Mouse (Mus musculus): ENCODE data around the gene Pak4. TPM values are rescaled to one million over a fixed set of nuclear protein-coding genes. Genes with fewer than 3 reads are reported as not detected.
A peak's percentile ranks its signal among the peaks of the same experiment; 100 is the strongest.
"Not testable (repeated sequence)": the region's sequence is repeated elsewhere in the genome, so short reads cannot be mapped to it uniquely, and the experiment has no call there.

The Pak4 gene
- polyA plus RNA-seq, 1 experiment, result 13.6 TPM

DNA sequence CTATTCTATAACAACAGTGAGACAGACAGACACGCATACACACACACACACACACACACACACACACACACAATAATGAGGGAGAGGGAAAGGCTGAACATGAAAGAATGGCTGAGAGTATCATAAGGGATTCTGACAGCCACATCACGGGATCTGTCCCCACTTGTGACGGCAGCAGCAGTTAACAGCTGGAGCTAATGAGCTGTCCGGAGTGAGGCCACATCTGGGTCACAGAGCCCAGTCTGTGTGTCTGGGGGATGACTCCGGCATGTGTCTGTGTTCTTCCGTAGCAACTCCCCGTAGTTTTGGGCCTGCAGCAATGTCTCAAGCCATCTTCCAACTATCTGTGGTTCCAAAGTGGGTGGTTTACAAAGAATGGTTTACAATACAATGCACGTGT lies 66.0 kb downstream of the Pak4 start:
- TF ChIP-seq CTCF (IDR thresholded peaks at IDR 0.05; ENCODE audit: control insufficient read depth, insufficient read depth, low read length), result no peak
- TF ChIP-seq POLR2A (IDR thresholded peaks at IDR 0.05; ENCODE audit: borderline replicate concordance, control insufficient read depth, low read depth, low read length), result no peak
- H3K4me3 ChIP-seq (replicated peaks; ENCODE audit: control insufficient read depth, low read depth, low read length), result no peak overlapping the region
- H3K27ac ChIP-seq (ENCODE audit: control insufficient read depth, insufficient read depth, low read depth, low read length, poor library complexity), result no peak overlapping the region
- no peaks in the 10 kb centered on the region; the same call in 1 of the 2 replicates for H3K4me1 ChIP-seq (ENCODE audit: control insufficient read depth, insufficient read depth, low read length)
- 81% methylated on average over 8 of the region's 8 CpGs for WGBS

DNA sequence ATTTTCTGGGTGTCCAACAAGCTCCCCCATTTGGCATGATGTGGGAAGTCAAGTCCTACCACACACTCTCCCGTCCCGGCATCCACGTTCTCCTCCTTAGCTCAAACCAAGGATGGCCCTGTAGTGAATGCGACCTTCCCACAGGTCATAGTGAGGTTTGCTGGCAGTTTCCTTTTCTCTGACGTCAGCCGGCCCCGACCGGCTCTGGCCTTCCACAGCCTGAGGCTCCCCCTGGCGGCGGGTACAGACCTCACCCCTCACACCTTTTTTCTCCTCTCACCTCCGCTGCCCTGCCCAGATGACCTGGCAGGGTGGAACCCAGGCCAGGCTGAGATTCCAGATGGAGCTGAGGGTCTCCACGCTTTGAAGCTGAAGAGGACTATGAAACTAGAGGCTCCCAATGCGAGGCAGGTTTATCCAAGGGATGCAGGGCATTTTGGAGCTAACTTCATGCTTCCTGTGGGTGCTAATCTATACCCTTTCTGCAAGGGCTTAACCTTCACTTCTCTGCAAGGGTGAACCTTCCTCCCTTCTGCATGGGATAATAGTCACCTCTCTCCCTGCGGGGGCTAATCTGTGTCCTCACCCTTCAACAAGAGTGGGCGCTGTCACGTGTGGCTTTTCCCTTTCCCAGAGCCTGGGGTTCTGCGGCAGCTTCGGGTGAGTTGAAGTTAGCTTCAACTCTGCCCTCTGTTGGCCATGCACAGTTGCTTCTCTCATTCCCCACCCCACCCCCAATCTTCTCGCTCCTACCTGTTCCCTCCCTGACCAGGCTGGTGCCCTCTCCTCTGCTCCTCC lies 69.9 kb downstream of the Pak4 start:
- no peak overlapping the region for H3K27ac ChIP-seq (ENCODE audit: control insufficient read depth, insufficient read depth, low read depth, low read length, poor library complexity)
- H3K4me3 ChIP-seq (replicated peaks; ENCODE audit: control insufficient read depth, low read depth, low read length), result no peak overlapping the region
- TF ChIP-seq POLR2A (IDR thresholded peaks at IDR 0.05; ENCODE audit: borderline replicate concordance, control insufficient read depth, low read depth, low read length), result no peak
- peak; percentile 86 for TF ChIP-seq CTCF (IDR thresholded peaks at IDR 0.05; ENCODE audit: control insufficient read depth, insufficient read depth, low read length)
- 1% methylated on average over 19 of the region's 19 CpGs for WGBS
- H3K4me1 ChIP-seq (ENCODE audit: control insufficient read depth, insufficient read depth, low read length), result no peaks in the 10 kb centered on the region; the same call in 1 of the 2 replicates

- not testable (repeated sequence) for H3K4me1 ChIP-seq (ENCODE audit: control insufficient read depth, insufficient read depth, low read length); H3K27ac ChIP-seq (ENCODE audit: control insufficient read depth, insufficient read depth, low read depth, low read length, poor library complexity); H3K4me3 ChIP-seq (replicated peaks; ENCODE audit: control insufficient read depth, low read depth, low read length)
- 82% methylated on average over 5 of the region's 6 CpGs for WGBS
Measured at GRCm38 (mm10) chr7:28522536-28522935, 75.4 kb downstream of the Pak4 start, which contains the start of gene Ifnl3. Gene Ifnl3 (plus strand): TSS chr7:28522836.

DNA sequence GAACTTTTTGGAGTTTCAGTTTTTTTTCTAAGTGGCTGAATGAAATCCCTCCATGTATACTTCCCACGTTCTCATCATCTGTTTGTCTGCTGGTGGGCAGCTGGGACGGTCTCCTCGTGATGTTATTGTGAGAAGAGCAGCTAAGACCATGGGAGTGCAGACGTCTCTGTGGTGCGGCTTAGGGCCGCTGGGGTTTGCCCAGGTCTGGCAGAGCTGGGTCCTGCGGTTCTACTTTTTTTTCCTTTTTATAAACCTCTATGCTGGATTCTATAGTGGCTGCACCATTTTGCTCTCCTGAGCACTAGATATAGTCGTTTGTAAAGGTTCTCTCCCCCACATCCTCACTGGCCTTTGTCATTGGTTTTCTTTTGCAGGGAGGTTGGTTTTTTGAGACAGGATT lies 86.5 kb downstream of the Pak4 start:
- no peak for TF ChIP-seq CTCF (IDR thresholded peaks at IDR 0.05; ENCODE audit: control insufficient read depth, insufficient read depth, low read length)
- TF ChIP-seq POLR2A (IDR thresholded peaks at IDR 0.05; ENCODE audit: borderline replicate concordance, control insufficient read depth, low read depth, low read length), result no peak
- Histone ChIP-seq H3K4me1 (ENCODE audit: control insufficient read depth, insufficient read depth, low read length) (no peaks in the 10 kb centered on the region), H3K27ac (ENCODE audit: control insufficient read depth, insufficient read depth, low read depth, low read length, poor library complexity) (no peak overlapping the region), H3K4me3 (replicated peaks; ENCODE audit: control insufficient read depth, low read depth, low read length) (no peak overlapping the region)
- 66% methylated on average over 8 of the region's 8 CpGs for WGBS

DNA sequence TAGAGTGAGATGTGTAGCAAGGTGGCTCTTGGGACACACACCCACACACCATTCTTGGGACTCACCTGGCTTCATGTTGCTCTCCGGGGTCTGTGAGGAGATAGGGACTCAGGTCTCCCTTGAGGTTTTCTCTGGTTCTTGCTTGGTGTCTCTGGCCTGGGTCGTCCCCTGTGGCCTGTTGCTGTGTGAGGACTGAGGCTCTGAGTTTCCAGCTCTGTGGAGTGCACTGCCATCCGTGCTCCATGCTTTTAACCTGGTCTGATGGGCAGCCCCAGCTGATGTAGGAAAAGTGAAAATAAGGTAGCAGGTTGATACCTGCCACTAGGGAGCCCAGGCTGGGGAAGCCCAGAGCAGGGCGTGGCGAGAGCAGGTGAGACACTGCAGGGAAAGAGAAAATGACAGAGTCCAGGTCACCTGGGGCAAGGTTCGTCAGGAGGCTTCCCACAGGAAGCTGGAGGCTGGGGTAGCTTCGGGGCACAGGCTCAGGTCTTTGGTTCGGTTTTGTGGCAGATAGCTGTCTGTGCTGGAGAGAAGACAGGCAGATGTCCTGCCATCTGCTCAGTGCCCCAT lies 87.5 kb downstream of the Pak4 start, which contains the start of gene Ifnl2:
Gene Ifnl2, minus strand, starts transcription at position 51 of the 570 bp plus-strand sequence.
- WGBS, result 49% methylated on average over 8 of the region's 8 CpGs
- H3K4me3 ChIP-seq (replicated peaks; ENCODE audit: control insufficient read depth, low read depth, low read length); H3K4me1 ChIP-seq (ENCODE audit: control insufficient read depth, insufficient read depth, low read length); H3K27ac ChIP-seq (ENCODE audit: control insufficient read depth, insufficient read depth, low read depth, low read length, poor library complexity): not testable (repeated sequence)

DNA sequence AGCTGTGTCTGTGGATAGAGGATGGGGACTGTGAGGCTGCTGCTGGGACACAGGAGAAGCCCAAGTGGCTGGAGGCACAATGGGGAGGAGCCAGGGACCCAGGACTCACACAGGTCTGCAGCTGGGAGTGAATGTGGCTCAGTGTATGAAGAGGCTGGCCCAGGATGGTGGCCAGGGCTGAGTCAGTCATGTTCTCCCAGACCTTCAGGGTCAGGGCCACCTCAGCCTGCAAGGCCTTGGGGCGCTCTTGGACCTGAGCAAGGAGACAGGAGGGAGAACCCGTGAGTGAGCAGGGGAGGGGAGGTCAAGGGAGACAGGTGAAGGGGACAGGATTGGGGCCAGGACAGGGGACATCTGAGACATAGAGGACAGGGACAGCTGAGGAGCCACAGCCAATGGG lies 88.9 kb downstream of the Pak4 start:
- H3K4me1 ChIP-seq (ENCODE audit: control insufficient read depth, insufficient read depth, low read length); H3K27ac ChIP-seq (ENCODE audit: control insufficient read depth, insufficient read depth, low read depth, low read length, poor library complexity); H3K4me3 ChIP-seq (replicated peaks; ENCODE audit: control insufficient read depth, low read depth, low read length): not testable (repeated sequence)
- WGBS, result 65% methylated on average over 2 of the region's 2 CpGs

Other genes with a start within 250 kb of the Pak4 start
- 838 and 1,358 TPM in 2 replicates for gene Rps16, start 247.5 kb downstream of the Pak4 start, polyA plus RNA-seq (2011; ENCODE audit: insufficient read depth, insufficient read length, low replicate concordance, missing spikeins)
- 15.6 and 26.3 TPM in 2 replicates for gene Plekhg2, start 225.6 kb downstream of the Pak4 start, polyA plus RNA-seq (2011; ENCODE audit: insufficient read depth, insufficient read length, low replicate concordance, missing spikeins)
- 25.5 and 53.7 TPM in 2 replicates for gene Zfp36, start 217.9 kb downstream of the Pak4 start, polyA plus RNA-seq (2011; ENCODE audit: insufficient read depth, insufficient read length, low replicate concordance, missing spikeins)
- 12.0 and 24.2 TPM in 2 replicates for gene Med29, start 205.5 kb downstream of the Pak4 start, polyA plus RNA-seq (2011; ENCODE audit: insufficient read depth, insufficient read length, low replicate concordance, missing spikeins)
- gene Paf1, start 205.2 kb downstream of the Pak4 start, polyA plus RNA-seq (2011; ENCODE audit: insufficient read depth, insufficient read length, low replicate concordance, missing spikeins), result 136 and 209 TPM in 2 replicates
- gene Gmfg, start 160.7 kb downstream of the Pak4 start, polyA plus RNA-seq (2011; ENCODE audit: insufficient read depth, insufficient read length, low replicate concordance, missing spikeins), result 158 and 354 TPM in 2 replicates
- 2.6 TPM in 1 of 2 replicates, not detected in the other for gene Lrfn1, start 146.2 kb downstream of the Pak4 start, polyA plus RNA-seq (2011; ENCODE audit: insufficient read depth, insufficient read length, low replicate concordance, missing spikeins)
- gene Ifnl2, start 87.7 kb downstream of the Pak4 start, polyA plus RNA-seq (2011; ENCODE audit: insufficient read depth, insufficient read length, low replicate concordance, missing spikeins), result not detected in 2 replicates
- gene Ifnl3, start 75.3 kb downstream of the Pak4 start, polyA plus RNA-seq (2011; ENCODE audit: insufficient read depth, insufficient read length, low replicate concordance, missing spikeins), result not detected in 2 replicates
- gene Sycn, start 57.3 kb downstream of the Pak4 start, polyA plus RNA-seq (2011; ENCODE audit: insufficient read depth, insufficient read length, low replicate concordance, missing spikeins), result not detected in 2 replicates
- not detected in 2 replicates for gene Nccrp1, start 50.9 kb downstream of the Pak4 start, polyA plus RNA-seq (2011; ENCODE audit: insufficient read depth, insufficient read length, low replicate concordance, missing spikeins)
- gene Samd4b, start within 50 bp of the Pak4 start, polyA plus RNA-seq (2011; ENCODE audit: insufficient read depth, insufficient read length, low replicate concordance, missing spikeins), result 5.4 and 25.2 TPM in 2 replicates
- not detected in 2 replicates for gene Acp7, start 33.1 kb upstream of the Pak4 start, polyA plus RNA-seq (2011; ENCODE audit: insufficient read depth, insufficient read length, low replicate concordance, missing spikeins)
- 1.5 TPM in 1 of 2 replicates, not detected in the other for gene Fbxo27, start 94.7 kb upstream of the Pak4 start, polyA plus RNA-seq (2011; ENCODE audit: insufficient read depth, insufficient read length, low replicate concordance, missing spikeins)
- 1.4 and 3.3 TPM in 2 replicates for gene Fbxo17, start 118.6 kb upstream of the Pak4 start, polyA plus RNA-seq (2011; ENCODE audit: insufficient read depth, insufficient read length, low replicate concordance, missing spikeins)
- gene Mrps12, start 143.6 kb upstream of the Pak4 start, polyA plus RNA-seq (2011; ENCODE audit: insufficient read depth, insufficient read length, low replicate concordance, missing spikeins), result 46.5 and 85.1 TPM in 2 replicates
- gene Sars2, start 143.8 kb upstream of the Pak4 start, polyA plus RNA-seq (2011; ENCODE audit: insufficient read depth, insufficient read length, low replicate concordance, missing spikeins), result 7.3 and 11.9 TPM in 2 replicates
- not detected in 2 replicates for gene Ccer2, start 158.0 kb upstream of the Pak4 start, polyA plus RNA-seq (2011; ENCODE audit: insufficient read depth, insufficient read length, low replicate concordance, missing spikeins)
- 18.7 and 28.3 TPM in 2 replicates for gene Sirt2, start 168.6 kb upstream of the Pak4 start, polyA plus RNA-seq (2011; ENCODE audit: insufficient read depth, insufficient read length, low replicate concordance, missing spikeins)
- 7.9 and 12.1 TPM in 2 replicates for gene Nfkbib, start 169.3 kb upstream of the Pak4 start, polyA plus RNA-seq (2011; ENCODE audit: insufficient read depth, insufficient read length, low replicate concordance, missing spikeins)
- 29.1 and 94.3 TPM in 2 replicates for gene Rinl, start 190.8 kb upstream of the Pak4 start, polyA plus RNA-seq (2011; ENCODE audit: insufficient read depth, insufficient read length, low replicate concordance, missing spikeins)
- 274 and 541 TPM in 2 replicates for gene Hnrnpl, start 210.4 kb upstream of the Pak4 start, polyA plus RNA-seq (2011; ENCODE audit: insufficient read depth, insufficient read length, low replicate concordance, missing spikeins)
- gene Ech1, start 227.0 kb upstream of the Pak4 start, polyA plus RNA-seq (2011; ENCODE audit: insufficient read depth, insufficient read length, low replicate concordance, missing spikeins), result 64.4 and 98.5 TPM in 2 replicates
- gene Lgals4, start 235.7 kb upstream of the Pak4 start, polyA plus RNA-seq (2011; ENCODE audit: insufficient read depth, insufficient read length, low replicate concordance, missing spikeins), result 31.4 and 67.1 TPM in 2 replicates

Measured in bone marrow, adult 2 months (tissue).